Mouse (Mus musculus) liver, embryonic 16.5 days (tissue): ENCODE results near the gene Serpinb9b. TPM values are rescaled to one million over a fixed set of nuclear protein-coding genes. Genes with fewer than 3 reads are reported as not detected.
A peak's percentile ranks its signal among the peaks of the same experiment; 100 is the strongest.

Source experiments
- ATAC-seq: fragments of 200-750 bp; cut with Nextera tagmentation; 2 replicates; pipeline ENCODE4 v1.8.0; 2017; ENCODE audit warnings: low read depth, mild to moderate bottlenecking, moderate number of reproducible peaks, moderate library complexity
- H3K27ac ChIP-seq: fragments of 300-500 bp; sonication (generic); 2 replicates; pipeline ENCODE4 v1.5.1; 2014; ENCODE audit warnings: mild to moderate bottlenecking, low read length
- H3K27me3 ChIP-seq: fragments of 300-500 bp; sonication (generic); 2 replicates; pipeline ENCODE4 v1.6.1; 2014; ENCODE audit warnings: low read depth, low read length, mixed read lengths; ENCODE audit not compliant: control insufficient read depth, insufficient read depth
- H3K36me3 ChIP-seq: fragments of 300-500 bp; sonication (generic); 2 replicates; pipeline ENCODE4 v1.6.1; 2014; ENCODE audit warnings: mild to moderate bottlenecking; ENCODE audit not compliant: control insufficient read depth, insufficient read depth
- H3K4me1 ChIP-seq: fragments of 300-500 bp; sonication (generic); 2 replicates; pipeline ENCODE4 v1.6.1; 2014; ENCODE audit warnings: low read depth, low read length, mixed read lengths; ENCODE audit not compliant: control insufficient read depth
- H3K4me2 ChIP-seq: fragments of 300-500 bp; sonication (generic); 2 replicates; pipeline ENCODE4 v1.6.1; 2014; ENCODE audit warnings: low read depth, low read length, mixed read lengths
- H3K4me3 ChIP-seq: fragments of 300-500 bp; sonication (generic); 2 replicates; pipeline ENCODE4 v1.5.1; 2014; ENCODE audit warnings: low read depth, mild to moderate bottlenecking, low read length
- H3K9ac ChIP-seq: fragments of 300-500 bp; sonication (generic); 2 replicates; pipeline ENCODE4 v1.6.1; 2014; ENCODE audit warnings: low read depth, low read length
- H3K9me3 ChIP-seq: fragments of 300-500 bp; sonication (generic); replicated peaks from 2 replicates; pipeline ENCODE4 v1.6.1; 2016; ENCODE audit warnings: low read length; ENCODE audit not compliant: control insufficient read depth
- WGBS: fragments of 180-500 bp; shearing (Covaris S2); extraction: QIAGEN DNeasy Blood & Tissue Kit; methylation state at CpG from one replicate; pipeline ENCODE4 v1.1.7; 2014; ENCODE audit not compliant: insufficient replicate concordance; 5-methylcytosine and 5-hydroxymethylcytosine counted together
- polyA plus RNA-seq: library from polyadenylated mRNA; unstranded; fragments of >200 nt; fragmentation: Nextera tagmentation; extraction: Ambion mirVana; gene quantifications from 2 replicates; pipeline ENCODE4 v1.2.1, GENCODE M21; 2015

Gene Serpinb9b
- polyA plus RNA-seq, 1 experiment from 2014 or later: 0.05 TPM

DNA sequence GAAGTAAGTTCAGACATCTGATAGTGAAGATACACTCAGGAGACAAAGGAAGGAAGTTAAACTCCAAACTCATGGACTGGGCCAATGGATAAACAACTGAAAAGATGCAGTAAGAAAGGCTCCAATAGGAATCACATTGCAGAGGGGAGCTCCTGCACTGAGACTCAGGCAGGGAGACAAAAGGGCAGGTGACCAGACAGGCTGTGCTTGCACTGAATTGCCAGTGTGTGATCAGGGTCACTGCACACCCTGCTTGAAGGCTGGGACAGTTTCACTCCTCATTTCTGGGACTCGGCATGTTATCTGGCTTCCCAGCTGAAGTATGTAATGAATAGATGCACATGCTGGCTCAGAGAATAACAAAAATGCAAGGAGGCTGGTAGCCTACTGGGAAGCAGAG lies 35.8 kb downstream of the Serpinb9b start:
- H3K27me3 ChIP-seq: no peaks in the 10 kb centered on the region
- H3K9ac ChIP-seq: no peak overlapping the region
- no peak overlapping the region for H3K4me3 ChIP-seq
- WGBS: 44% methylated on average over 1 of the region's 1 CpGs
- no peak for ATAC-seq
- H3K4me1 ChIP-seq: no peaks in the 10 kb centered on the region
- no peaks in the 10 kb centered on the region for H3K9me3 ChIP-seq
- no peak overlapping the region for H3K27ac ChIP-seq
- H3K4me2 ChIP-seq: no peak overlapping the region
- H3K36me3 ChIP-seq: no peaks in the 10 kb centered on the region

DNA sequence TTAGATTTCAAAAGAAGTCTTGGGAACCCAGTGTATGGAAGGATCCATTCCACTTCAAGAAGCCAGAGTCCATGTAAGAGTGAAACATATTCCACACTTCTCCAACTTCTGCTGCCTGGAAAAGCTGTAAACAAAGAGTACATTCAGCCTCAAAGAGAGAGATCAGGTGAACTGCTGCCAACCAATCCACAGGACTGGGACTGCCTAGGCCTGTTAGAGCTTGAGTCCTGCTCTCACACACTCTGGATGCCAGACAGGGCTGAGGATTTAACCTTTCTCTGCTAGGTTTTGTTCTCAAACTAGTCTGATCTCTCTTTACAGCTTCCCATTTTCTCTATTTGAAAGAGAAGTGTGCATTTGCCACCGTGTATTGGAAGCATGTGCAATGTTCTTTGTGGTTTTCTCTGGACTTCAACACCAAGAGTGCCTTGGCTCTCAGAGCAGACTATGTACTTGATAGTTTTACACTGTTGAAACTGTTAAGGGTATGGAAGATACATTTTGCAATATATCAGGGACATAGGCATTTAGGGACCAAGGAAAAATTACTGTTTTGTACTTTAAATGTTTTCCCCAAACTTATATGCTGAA lies 40.3 kb downstream of the Serpinb9b start:
- Histone ChIP-seq H3K4me2 (no peak overlapping the region), H3K27ac (no peak overlapping the region), H3K36me3 (no peaks in the 10 kb centered on the region), H3K27me3 (no peaks in the 10 kb centered on the region), H3K9me3 (no peaks in the 10 kb centered on the region), H3K4me3 (no peak overlapping the region), H3K4me1 (no peaks in the 10 kb centered on the region), H3K9ac (no peak overlapping the region)
- WGBS: 15% methylated on average over 1 of the region's 1 CpGs
- ATAC-seq: no peak

DNA sequence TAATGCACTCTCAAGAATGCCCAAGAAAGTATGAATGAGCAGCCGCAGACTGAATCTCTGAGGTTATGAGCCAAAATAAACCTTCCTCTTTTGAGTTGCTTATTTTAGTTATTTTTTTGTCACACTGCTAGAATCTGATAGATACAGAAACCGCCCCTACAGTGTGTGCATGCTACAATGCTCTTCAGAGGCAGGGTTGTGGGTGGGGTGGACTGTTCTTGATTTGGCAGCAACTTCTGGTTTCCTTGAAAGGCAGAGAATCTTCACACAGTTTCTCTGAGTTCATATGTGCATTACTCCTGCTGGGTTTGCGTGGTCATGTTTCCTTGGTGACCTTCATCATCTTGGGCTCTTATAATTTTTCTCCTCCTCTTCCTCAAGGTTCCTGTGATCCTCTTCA lies 40.9 kb downstream of the Serpinb9b start:
- WGBS: 52% methylated on average over 3 of the region's 3 CpGs
- H3K9ac ChIP-seq: no peak overlapping the region
- no peak overlapping the region for H3K4me3 ChIP-seq
- no peaks in the 10 kb centered on the region for H3K9me3 ChIP-seq
- H3K4me1 ChIP-seq: no peaks in the 10 kb centered on the region
- no peaks in the 10 kb centered on the region for H3K27me3 ChIP-seq
- ATAC-seq: no peak
- H3K36me3 ChIP-seq: no peaks in the 10 kb centered on the region
- H3K4me2 ChIP-seq: no peak overlapping the region
- H3K27ac ChIP-seq: no peak overlapping the region

DNA sequence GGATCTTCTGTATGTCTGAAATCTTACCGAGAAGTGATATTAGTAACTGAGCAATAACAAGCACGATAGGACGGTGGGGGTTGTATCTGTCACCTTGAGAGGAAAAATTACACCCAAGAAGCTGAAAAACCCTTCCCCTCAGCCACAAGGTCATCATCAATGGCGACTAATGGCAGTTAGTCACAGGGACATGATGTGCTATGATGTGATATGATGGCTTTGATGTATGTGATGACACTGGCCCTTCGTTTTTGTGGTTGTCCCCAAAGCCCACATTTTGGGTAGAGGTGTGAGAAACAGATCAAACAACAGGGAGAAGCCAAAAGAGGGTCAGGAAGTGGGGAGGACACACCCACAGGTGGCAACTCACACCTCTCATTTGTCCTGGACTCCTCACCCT lies 44.6 kb downstream of the Serpinb9b start:
- H3K27me3 ChIP-seq: no peaks in the 10 kb centered on the region
- H3K27ac ChIP-seq: no peak overlapping the region
- H3K4me1 ChIP-seq: no peaks in the 10 kb centered on the region
- H3K4me2 ChIP-seq: no peak overlapping the region
- H3K9me3 ChIP-seq: no peaks in the 10 kb centered on the region
- no peak overlapping the region for H3K9ac ChIP-seq
- no peak for ATAC-seq
- H3K36me3 ChIP-seq: no peaks in the 10 kb centered on the region
- H3K4me3 ChIP-seq: no peak overlapping the region
- 60% methylated on average over 5 of the region's 5 CpGs for WGBS

DNA sequence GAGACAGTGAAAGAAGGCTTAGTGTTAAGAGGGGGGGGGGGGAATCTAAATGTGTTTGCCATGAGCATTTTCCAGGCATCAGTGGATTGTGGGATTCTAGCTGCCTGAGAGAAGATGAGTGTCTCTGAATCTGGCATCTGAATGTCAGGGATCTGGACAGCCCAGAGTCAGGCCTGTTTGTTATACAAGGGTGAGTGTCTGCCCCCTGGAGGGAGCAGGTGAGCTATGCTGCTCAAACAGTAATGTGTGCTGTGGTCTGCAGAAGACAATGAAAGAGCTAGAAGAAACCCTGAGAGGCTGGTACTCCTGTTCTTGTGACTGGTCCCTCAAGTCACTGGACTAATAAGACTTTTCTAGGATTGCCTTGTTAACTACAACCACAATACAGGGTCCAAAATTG lies 46.8 kb downstream of the Serpinb9b start:
- no peak overlapping the region for H3K4me3 ChIP-seq
- H3K4me1 ChIP-seq: no peaks in the 10 kb centered on the region
- H3K4me2 ChIP-seq: no peak overlapping the region
- H3K9me3 ChIP-seq: no peaks in the 10 kb centered on the region
- no peaks in the 10 kb centered on the region for H3K27me3 ChIP-seq
- no peak overlapping the region for H3K9ac ChIP-seq
- no peak overlapping the region for H3K27ac ChIP-seq
- ATAC-seq: peak; percentile 64; the same call in 1 of the 2 replicates
- no peaks in the 10 kb centered on the region for H3K36me3 ChIP-seq

DNA sequence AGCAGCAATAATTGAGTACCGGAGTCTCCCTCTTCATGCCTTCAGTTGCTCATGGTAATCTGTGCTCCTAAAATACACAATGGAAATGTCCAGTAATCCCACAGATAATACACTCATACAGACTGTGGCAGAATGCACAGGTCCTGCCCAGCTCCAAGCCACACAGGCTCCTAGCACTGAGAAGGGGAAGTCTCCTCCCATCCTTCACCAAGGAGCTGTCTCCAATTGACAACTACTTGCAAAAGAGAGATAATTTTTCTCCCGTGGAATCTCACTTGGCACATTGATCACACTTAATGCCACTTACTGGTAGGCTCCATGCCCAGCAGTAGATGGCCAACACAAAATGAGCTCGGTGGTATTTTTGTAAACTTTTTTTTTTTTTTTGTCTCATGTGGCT lies 49.0 kb downstream of the Serpinb9b start:
- Histone ChIP-seq H3K4me2 (no peak overlapping the region), H3K9ac (no peak overlapping the region), H3K36me3 (no peaks in the 10 kb centered on the region), H3K27me3 (no peaks in the 10 kb centered on the region), H3K4me3 (no peak overlapping the region), H3K4me1 (no peaks in the 10 kb centered on the region), H3K27ac (no peak overlapping the region), H3K9me3 (no peaks in the 10 kb centered on the region)
- ATAC-seq: no peak
- 26% methylated on average over 3 of the region's 3 CpGs for WGBS

DNA sequence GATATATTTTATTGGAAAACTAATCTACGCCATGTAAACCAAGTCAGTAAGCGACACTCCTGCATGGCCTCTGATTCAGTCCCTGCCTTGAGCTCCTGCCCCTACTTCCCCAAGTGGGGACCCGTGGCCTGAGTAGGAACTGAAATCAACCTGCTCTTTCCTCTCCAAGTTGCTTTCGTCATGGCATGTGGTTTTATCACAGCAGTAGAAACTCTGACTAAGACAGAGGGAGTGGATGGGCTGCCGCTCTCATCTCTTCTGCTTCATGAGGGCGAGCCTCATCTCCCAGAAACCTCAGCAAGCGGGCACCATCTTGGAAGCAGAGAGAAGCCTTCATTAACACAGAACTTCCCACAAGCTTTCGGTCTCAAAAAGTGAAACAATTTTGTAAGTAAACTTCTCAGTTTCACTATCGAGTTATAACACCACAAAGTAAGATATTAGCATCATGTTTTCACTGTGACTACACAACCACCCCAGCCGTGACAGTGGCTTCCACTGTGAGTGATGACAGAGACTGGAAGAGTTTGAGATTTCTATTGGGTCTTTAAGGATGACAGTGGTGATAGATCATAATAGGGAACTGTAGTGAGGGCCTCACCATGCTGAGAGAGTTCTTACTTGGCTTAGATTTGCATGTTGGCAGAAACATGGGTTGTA lies 49.9 kb downstream of the Serpinb9b start:
- 41% methylated on average over 10 of the region's 10 CpGs for WGBS
- ATAC-seq: no peak
- no peaks in the 10 kb centered on the region for H3K36me3 ChIP-seq
- H3K4me3 ChIP-seq: no peak overlapping the region
- no peaks in the 10 kb centered on the region for H3K27me3 ChIP-seq
- no peak overlapping the region for H3K9ac ChIP-seq
- H3K4me1 ChIP-seq: no peaks in the 10 kb centered on the region
- H3K9me3 ChIP-seq: no peaks in the 10 kb centered on the region
- no peak overlapping the region for H3K4me2 ChIP-seq
- H3K27ac ChIP-seq: no peak overlapping the region

DNA sequence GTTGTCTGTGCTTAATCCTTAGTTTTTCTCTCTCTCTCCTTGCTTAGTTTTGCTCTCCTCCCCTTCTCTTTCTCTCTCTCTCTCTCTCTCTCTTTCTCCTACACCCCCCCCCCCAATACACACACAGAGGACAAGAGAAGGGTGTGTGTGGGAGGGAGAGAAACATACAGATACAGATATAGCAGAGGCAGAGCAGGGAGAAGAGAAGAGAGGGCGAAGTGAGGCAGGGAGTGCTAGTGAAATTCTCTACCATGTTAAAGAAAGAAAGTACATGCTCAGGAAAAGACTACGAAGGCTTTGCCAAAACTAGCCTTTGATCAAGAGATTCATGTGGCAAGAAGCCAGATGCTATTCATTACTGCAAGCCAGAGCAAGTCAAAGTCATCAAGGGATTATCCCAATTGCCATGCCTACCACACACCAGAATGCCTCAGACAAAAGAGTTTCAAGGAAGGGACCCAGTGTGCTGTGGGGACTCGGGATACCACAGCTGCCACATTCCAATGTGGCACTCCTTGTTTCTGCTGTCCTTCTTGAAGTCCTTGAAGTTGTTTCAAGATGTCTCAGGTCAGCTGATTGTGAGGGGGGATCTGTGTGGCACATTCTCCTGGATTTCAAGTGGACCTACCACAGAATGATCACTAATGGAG lies 51.0 kb downstream of the Serpinb9b start, which contains the start of gene Serpinb1b:
Gene Serpinb1b, plus strand, starts transcription at position 520 of the 650 bp plus-strand sequence.
- 54% methylated on average over 3 of the region's 3 CpGs for WGBS
- H3K27ac ChIP-seq: no peak within 1 kb of the TSS
- no peak for ATAC-seq
- no peak within 1 kb of the TSS for H3K9ac ChIP-seq
- no peak within 1 kb of the TSS for H3K4me2 ChIP-seq
- H3K9me3 ChIP-seq: no peaks in the 10 kb centered on the region
- no peaks in the 10 kb centered on the region for H3K4me1 ChIP-seq
- no peaks in the 10 kb centered on the region for H3K36me3 ChIP-seq
- H3K27me3 ChIP-seq: no peaks in the 10 kb centered on the region
- H3K4me3 ChIP-seq: no peak within 1 kb of the TSS

DNA sequence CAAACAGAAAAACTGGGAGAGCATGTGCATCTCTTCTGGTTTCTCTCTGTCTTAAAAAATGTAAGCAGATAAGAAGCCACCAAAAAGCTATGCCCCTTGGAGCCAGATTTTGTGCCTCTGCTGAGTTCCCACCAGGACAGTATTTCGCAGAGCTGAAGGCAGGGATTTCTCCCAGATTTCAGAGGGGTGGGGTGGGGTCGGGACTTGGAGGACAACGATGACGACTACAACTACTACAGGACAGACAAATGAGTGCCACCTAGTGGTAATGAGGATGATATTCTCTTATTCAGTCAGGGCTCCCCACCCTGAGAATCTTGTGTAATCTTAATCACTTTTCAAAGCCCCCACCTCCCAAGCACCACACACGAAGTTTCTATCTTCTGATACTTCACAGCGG lies 52.2 kb downstream of the Serpinb9b start:
- no peaks in the 10 kb centered on the region for H3K36me3 ChIP-seq
- H3K4me2 ChIP-seq: no peak overlapping the region
- H3K9ac ChIP-seq: no peak overlapping the region
- H3K27me3 ChIP-seq: no peaks in the 10 kb centered on the region
- H3K27ac ChIP-seq: no peak overlapping the region
- no peaks in the 10 kb centered on the region for H3K9me3 ChIP-seq
- no peak for ATAC-seq
- H3K4me1 ChIP-seq: no peaks in the 10 kb centered on the region
- 8% methylated on average over 6 of the region's 6 CpGs for WGBS
- no peak overlapping the region for H3K4me3 ChIP-seq
